Mouse (Mus musculus) forebrain, embryonic 16.5 days (tissue): ENCODE measurements at regions not wholly inside any gene's neighbourhood (a gene's known extent, or its start where the extent isn't known, plus 50 kb on each side); places are given as distances from the start of the nearest gene placed in this dataset.

ENCODE experiments used
- ATAC-seq: fragments of 200-750 bp; cut with Nextera tagmentation; 2 replicates; pipeline ENCODE4 v1.8.0; 2017; ENCODE audit warnings: mild to moderate bottlenecking, moderate library complexity
- H3K27ac ChIP-seq: fragments of 300-500 bp; sonication (generic); 2 replicates; pipeline ENCODE4 v1.5.1; 2014; ENCODE audit warnings: low read length, control low read depth
- H3K27me3 ChIP-seq: fragments of 300-500 bp; sonication (generic); replicated peaks from 2 replicates; pipeline ENCODE4 v1.6.1; 2014; ENCODE audit warnings: low read length; ENCODE audit not compliant: control insufficient read depth, insufficient read depth
- H3K36me3 ChIP-seq: fragments of 300-500 bp; sonication (generic); 2 replicates; pipeline ENCODE4 v1.6.1; 2014; ENCODE audit not compliant: control insufficient read depth, insufficient read depth
- H3K4me1 ChIP-seq: fragments of 300-500 bp; sonication (generic); replicated peaks from 2 replicates; pipeline ENCODE4 v1.6.1; 2014; ENCODE audit warnings: low read length; ENCODE audit not compliant: control insufficient read depth, insufficient read depth
- H3K4me2 ChIP-seq: fragments of 300-500 bp; sonication (generic); 2 replicates; pipeline ENCODE4 v1.6.1; 2014; ENCODE audit warnings: mild to moderate bottlenecking, low read length, control low read depth
- H3K4me3 ChIP-seq: fragments of 300-500 bp; sonication (generic); replicated peaks from 2 replicates; pipeline ENCODE4 v1.5.1; 2014; ENCODE audit warnings: mild to moderate bottlenecking, low read length, control low read depth
- H3K9ac ChIP-seq: fragments of 300-500 bp; sonication (generic); replicated peaks from 2 replicates; pipeline ENCODE4 v1.6.1; 2014; ENCODE audit warnings: low read depth, low read length, control low read depth
- H3K9me3 ChIP-seq: fragments of 300-500 bp; sonication (generic); 2 replicates; pipeline ENCODE4 v1.6.1; 2016; ENCODE audit warnings: low read length; ENCODE audit not compliant: control insufficient read depth
- WGBS: fragments of 180-500 bp; shearing (Covaris S2); extraction: QIAGEN DNeasy Blood & Tissue Kit; methylation state at CpG from one replicate; pipeline ENCODE4 v1.1.7; 2014; 5-methylcytosine and 5-hydroxymethylcytosine counted together

DNA sequence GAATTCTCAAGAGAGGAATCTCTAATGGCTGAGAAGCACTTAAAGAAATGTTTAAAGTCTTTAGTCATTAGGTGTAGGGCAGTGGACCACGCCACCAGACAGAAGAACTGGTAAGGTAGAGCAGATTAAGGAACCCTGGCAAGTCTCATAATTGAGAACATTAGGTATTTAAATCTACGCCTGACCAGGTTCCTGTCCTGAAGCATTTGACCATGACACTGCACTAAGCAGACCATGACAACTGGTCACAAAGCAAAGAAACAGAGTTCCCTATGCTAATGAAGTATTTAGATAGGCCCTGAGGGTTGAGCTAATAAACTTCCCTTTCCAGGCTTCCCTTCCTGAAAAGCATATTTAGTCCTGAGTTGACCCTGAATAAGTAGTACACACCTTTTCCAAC lies 562.3 kb downstream of the Cdh11 start:
- ATAC-seq: no peak
- no peaks in the 10 kb centered on the region for H3K4me1 ChIP-seq
- H3K9me3 ChIP-seq: no peaks in the 10 kb centered on the region
- H3K27ac ChIP-seq: no peak overlapping the region
- H3K9ac ChIP-seq: no peak overlapping the region
- H3K4me3 ChIP-seq: no peak overlapping the region
- no peak overlapping the region for H3K4me2 ChIP-seq
- 84% methylated on average over 2 of the region's 2 CpGs for WGBS
- no peaks in the 10 kb centered on the region for H3K36me3 ChIP-seq
- no peaks in the 10 kb centered on the region for H3K27me3 ChIP-seq

DNA sequence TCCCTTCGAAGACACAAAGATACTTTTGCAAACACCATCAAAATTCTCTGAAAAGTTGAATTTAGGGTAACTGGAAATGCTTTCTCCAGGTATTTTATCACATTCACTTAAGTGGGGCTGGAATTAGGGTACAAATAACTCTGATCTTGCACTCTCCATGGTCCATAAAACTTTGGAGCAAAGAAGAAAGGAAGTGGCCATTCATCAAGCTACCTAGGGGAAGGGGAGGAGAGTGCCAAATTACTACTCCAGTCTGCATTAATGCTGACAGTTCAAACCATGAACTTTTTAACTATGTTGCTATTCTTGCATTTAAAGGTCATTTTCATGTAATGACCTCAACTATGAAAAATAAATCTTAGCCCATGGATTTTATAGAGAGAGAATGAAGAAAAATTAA lies 579.8 kb downstream of the Cdh11 start:
- no peak overlapping the region for H3K27ac ChIP-seq
- H3K4me3 ChIP-seq: no peak overlapping the region
- no peaks in the 10 kb centered on the region for H3K4me1 ChIP-seq
- no peak overlapping the region for H3K9ac ChIP-seq
- WGBS: 97% methylated on average over 1 of the region's 1 CpGs
- H3K4me2 ChIP-seq: no peak overlapping the region
- no peak for ATAC-seq
- H3K27me3 ChIP-seq: no peaks in the 10 kb centered on the region
- no peaks in the 10 kb centered on the region for H3K36me3 ChIP-seq
- no peaks in the 10 kb centered on the region for H3K9me3 ChIP-seq

DNA sequence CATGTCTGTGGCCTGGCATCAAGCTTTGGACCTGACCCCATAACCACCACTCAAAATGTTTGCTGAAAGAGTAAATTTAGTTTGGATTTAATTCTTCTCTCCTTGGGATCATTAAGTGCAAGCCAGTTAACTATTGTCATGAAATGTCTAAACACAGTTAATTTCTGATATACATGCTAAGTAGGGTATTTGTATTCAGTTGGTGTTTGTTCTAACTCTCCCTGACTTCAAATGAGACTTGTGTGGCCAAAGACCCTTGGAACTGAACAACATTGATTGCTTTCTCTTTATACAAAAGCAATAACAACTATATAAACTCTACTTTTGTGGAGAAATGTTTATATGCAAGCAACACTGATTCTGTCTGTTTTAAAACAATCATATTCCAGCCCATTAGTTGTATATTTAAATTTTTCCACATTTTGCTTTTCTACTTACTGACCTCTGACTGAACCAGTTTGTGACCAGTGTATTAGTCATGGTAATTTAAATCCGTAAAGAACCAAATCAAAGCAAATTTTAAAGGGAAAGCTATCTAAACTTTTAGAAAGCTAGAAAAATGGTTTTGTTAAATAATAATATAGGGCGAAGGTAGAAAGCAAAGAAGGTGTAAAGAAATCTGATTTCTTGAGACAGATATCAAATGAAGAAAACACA lies 625.8 kb downstream of the Cdh11 start:
- Histone ChIP-seq H3K4me3 (no peak overlapping the region), H3K4me1 (no peaks in the 10 kb centered on the region), H3K27ac (no peak overlapping the region), H3K9ac (no peak overlapping the region), H3K36me3 (no peaks in the 10 kb centered on the region), H3K9me3 (no peaks in the 10 kb centered on the region), H3K4me2 (no peak overlapping the region), H3K27me3 (no peaks in the 10 kb centered on the region)
- 81% methylated on average over 2 of the region's 2 CpGs for WGBS
- no peak for ATAC-seq

DNA sequence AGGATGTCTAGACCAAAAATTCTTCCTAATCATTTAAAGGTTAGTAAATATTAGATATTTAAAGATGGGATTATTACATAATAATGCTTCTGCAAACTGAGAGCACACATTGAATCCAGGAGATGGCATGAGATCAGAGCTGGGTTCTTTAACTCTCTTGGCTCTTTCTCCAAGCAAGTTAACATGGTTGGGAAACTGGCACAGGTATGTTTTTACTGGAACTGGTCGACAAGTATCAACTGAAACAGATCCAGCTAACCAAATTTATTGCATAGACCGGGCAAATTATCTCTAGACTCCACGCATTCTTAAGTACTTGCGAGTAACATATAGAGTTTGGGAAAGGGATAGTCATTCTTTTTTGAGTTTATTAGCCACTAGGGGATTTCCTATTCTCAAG lies 666.8 kb downstream of the Cdh11 start:
- ATAC-seq: no peak
- H3K27me3 ChIP-seq: no peaks in the 10 kb centered on the region
- no peaks in the 10 kb centered on the region for H3K4me1 ChIP-seq
- H3K27ac ChIP-seq: no peak overlapping the region
- 84% methylated on average over 4 of the region's 4 CpGs for WGBS
- no peak overlapping the region for H3K4me2 ChIP-seq
- H3K9ac ChIP-seq: no peak overlapping the region
- H3K4me3 ChIP-seq: no peak overlapping the region
- H3K36me3 ChIP-seq: no peaks in the 10 kb centered on the region
- no peaks in the 10 kb centered on the region for H3K9me3 ChIP-seq

DNA sequence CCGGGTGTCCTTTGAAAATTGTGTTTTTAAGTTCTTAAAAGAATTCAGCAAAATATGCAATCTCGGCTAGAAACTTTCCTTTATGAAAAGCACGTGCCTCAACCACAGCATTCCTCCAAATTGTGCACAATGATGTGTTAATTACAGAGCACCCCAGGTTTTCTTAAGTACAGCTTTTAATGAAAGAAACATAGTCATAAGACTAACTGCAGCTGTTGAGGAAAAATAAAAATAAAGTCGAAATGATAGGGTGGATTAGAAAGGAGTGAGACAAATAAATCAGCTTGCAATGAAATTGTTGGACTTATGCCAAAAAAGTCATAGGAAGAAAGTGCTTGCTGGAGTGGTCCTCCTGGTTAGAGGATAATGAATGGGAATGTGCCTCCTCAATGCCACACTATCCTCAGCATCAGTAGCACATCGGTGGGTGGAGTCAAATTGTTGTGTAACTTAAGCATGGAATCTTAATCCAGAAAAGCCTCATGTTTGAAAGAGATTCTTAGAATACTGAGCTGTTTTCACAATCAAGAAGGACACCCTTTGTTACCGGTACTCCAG lies 668.5 kb downstream of the Cdh11 start:
- H3K27ac ChIP-seq: no peak overlapping the region
- no peaks in the 10 kb centered on the region for H3K36me3 ChIP-seq
- H3K27me3 ChIP-seq: no peaks in the 10 kb centered on the region
- H3K9me3 ChIP-seq: no peaks in the 10 kb centered on the region
- no peak overlapping the region for H3K4me3 ChIP-seq
- no peak for ATAC-seq
- H3K4me1 ChIP-seq: no peaks in the 10 kb centered on the region
- H3K9ac ChIP-seq: no peak overlapping the region
- WGBS: 61% methylated on average over 6 of the region's 6 CpGs
- H3K4me2 ChIP-seq: no peak overlapping the region

DNA sequence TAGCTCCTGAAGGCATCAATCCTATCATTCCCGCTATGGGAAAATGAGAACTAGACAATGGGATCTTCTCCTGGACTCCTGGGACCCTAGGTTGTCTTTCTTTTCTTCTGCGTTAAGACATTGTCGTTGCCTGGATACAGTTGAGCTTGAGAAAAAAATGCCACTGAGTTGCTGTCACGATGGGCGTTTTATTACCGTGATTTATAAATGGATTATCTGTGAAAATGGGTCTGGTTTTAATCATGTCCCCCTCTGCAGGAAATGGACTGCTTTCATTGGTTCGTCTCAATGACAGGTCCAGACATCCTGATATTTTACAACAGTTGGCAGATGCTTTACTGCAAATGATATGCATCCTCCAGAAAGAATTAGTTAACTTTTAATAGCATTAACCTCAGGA lies 681.7 kb downstream of the Cdh11 start:
- no peak for ATAC-seq
- Histone ChIP-seq H3K9me3 (no peaks in the 10 kb centered on the region), H3K27me3 (no peaks in the 10 kb centered on the region), H3K4me1 (no peaks in the 10 kb centered on the region), H3K4me2 (no peak overlapping the region), H3K9ac (no peak overlapping the region), H3K4me3 (no peak overlapping the region), H3K27ac (no peak overlapping the region), H3K36me3 (no peaks in the 10 kb centered on the region)
- 59% methylated on average over 7 of the region's 7 CpGs for WGBS

DNA sequence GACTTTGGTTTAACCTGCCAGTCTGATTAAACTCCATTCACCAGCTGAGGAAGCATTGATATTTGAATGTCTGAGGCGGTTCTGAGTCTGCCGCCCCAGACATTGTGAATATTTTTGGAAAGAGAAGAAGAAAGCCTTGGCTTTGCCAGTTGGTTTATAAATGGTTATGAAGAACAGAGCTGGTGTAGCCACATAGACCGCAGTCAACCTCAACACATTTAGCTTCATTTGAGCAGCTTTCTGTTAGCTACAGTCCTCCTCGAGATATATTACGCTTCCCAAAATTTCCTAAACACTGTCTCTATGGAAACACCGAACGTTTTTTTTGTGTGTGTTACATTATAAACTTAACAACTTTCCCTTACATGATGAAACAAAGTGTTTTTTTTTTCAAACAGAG lies 688.7 kb downstream of the Cdh11 start:
- Histone ChIP-seq H3K9ac (no peak overlapping the region), H3K9me3 (no peaks in the 10 kb centered on the region), H3K27me3 (no peaks in the 10 kb centered on the region), H3K4me2 (no peak overlapping the region), H3K4me3 (no peak overlapping the region), H3K36me3 (no peaks in the 10 kb centered on the region), H3K27ac (no peak overlapping the region), H3K4me1 (no peaks in the 10 kb centered on the region)
- WGBS: 79% methylated on average over 7 of the region's 7 CpGs
- no peak for ATAC-seq

DNA sequence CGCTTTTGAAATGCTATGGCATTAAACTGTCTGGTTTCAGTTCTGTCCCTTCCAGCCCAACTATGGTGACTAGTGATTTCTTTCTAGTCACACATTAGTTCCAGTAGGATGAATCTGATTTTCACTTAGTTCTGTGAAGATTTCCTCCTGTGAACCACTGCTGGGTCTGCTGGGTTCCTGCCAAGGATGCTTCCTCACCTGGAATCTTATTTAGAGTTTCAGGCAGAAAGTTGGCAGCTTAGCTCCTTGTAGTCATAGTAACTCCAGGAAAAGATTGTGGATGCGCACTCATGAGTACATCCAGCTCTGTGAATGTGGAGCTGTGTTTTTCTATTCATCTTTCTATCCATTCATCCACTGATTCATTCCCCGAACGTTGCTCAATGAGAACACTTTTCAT lies 699.5 kb downstream of the Cdh11 start:
- 57% methylated on average over 4 of the region's 4 CpGs for WGBS
- H3K27me3 ChIP-seq: no peaks in the 10 kb centered on the region
- no peaks in the 10 kb centered on the region for H3K36me3 ChIP-seq
- no peak overlapping the region for H3K9ac ChIP-seq
- H3K4me1 ChIP-seq: no peaks in the 10 kb centered on the region
- ATAC-seq: no peak
- no peaks in the 10 kb centered on the region for H3K9me3 ChIP-seq
- H3K27ac ChIP-seq: no peak overlapping the region
- H3K4me2 ChIP-seq: no peak overlapping the region
- H3K4me3 ChIP-seq: no peak overlapping the region

DNA sequence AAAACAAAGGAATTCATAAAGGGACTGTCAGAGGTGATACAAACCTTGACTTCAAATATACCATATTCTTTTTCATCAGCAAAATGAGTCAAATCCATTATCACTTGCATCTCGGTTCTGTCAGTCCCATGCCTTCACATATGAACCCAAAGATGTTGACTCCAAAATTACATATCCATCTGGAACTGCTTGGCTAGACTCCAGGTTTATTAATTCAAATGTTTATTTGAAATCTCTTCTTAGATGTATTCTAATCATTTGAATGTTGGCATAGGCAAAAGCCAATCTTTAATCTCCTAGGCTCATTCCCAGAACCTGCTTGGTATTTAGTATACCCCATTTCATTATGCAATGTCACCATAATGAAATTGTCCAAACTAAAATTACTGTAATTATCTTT lies 709.8 kb downstream of the Cdh11 start:
- Histone ChIP-seq H3K4me1 (no peaks in the 10 kb centered on the region), H3K9me3 (no peaks in the 10 kb centered on the region), H3K4me2 (no peak overlapping the region), H3K9ac (no peak overlapping the region), H3K27ac (no peak overlapping the region), H3K36me3 (no peaks in the 10 kb centered on the region), H3K27me3 (no peaks in the 10 kb centered on the region), H3K4me3 (no peak overlapping the region)
- 39% methylated on average over 1 of the region's 1 CpGs for WGBS
- ATAC-seq: no peak

DNA sequence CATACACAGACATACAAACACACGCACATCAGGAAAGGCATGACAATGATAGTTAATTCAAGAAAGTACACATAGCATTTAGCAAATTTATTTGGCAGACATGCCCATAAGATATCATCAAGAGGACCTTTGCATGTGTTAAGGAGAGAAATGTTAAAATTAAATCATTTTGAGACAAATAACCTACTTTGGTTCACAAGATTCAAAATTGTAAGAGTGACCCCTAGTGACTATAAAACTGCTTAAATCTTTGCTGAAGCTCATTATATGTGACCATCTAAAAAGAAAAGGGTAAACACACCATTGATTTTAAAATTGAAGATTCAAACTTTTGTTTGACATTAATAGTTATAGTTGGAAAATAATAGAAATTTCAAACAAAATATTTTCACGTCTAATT lies 721.3 kb downstream of the Cdh11 start:
- Histone ChIP-seq H3K27me3 (no peaks in the 10 kb centered on the region), H3K4me2 (no peak overlapping the region), H3K27ac (no peak overlapping the region), H3K36me3 (no peaks in the 10 kb centered on the region), H3K4me3 (no peak overlapping the region), H3K9ac (no peak overlapping the region), H3K9me3 (no peaks in the 10 kb centered on the region), H3K4me1 (no peaks in the 10 kb centered on the region)
- 88% methylated on average over 2 of the region's 2 CpGs for WGBS
- ATAC-seq: no peak
